Mouse (Mus musculus) forebrain, embryonic 10.5 days (tissue): Measurements from ENCODE around the gene Myo3b. TPM values are rescaled to one million over a fixed set of nuclear protein-coding genes. Genes with fewer than 3 reads are reported as not detected.

Experiments
- DNase-seq: peaks from one replicate; pipeline ENCODE4 v3.0.0-alpha.2; 2017; ENCODE audit warnings: low spot score; ENCODE audit errors: extremely low spot score
- H3K27ac ChIP-seq: fragments of 300-500 bp; sonication (generic); 2 replicates; pipeline ENCODE4 v1.5.1; 2016; ENCODE audit warnings: mild to moderate bottlenecking
- H3K27me3 ChIP-seq: fragments of 300-500 bp; sonication (generic); 2 replicates; pipeline ENCODE4 v1.6.1; 2016; ENCODE audit warnings: mild to moderate bottlenecking; ENCODE audit not compliant: poor library complexity, severe bottlenecking
- H3K36me3 ChIP-seq: fragments of 300-500 bp; sonication (generic); replicated peaks from 2 replicates; pipeline ENCODE4 v1.6.1; 2016; ENCODE audit warnings: mild to moderate bottlenecking, moderate library complexity
- H3K4me1 ChIP-seq: fragments of 300-500 bp; sonication (generic); 2 replicates; pipeline ENCODE4 v1.6.1; 2016
- H3K4me3 ChIP-seq: fragments of 300-500 bp; sonication (generic); 2 replicates; pipeline ENCODE4 v1.5.1; 2016; ENCODE audit warnings: mild to moderate bottlenecking, moderate library complexity
- H3K9me3 ChIP-seq: fragments of 300-500 bp; sonication (generic); 2 replicates; pipeline ENCODE4 v1.6.1; 2016; ENCODE audit warnings: mild to moderate bottlenecking, moderate library complexity
- WGBS: fragments of 180-500 bp; shearing (Covaris S2); methylation state at CpG from one replicate; pipeline ENCODE4 v1.1.7; 2016; 5-methylcytosine and 5-hydroxymethylcytosine counted together
- polyA plus RNA-seq: library from polyadenylated mRNA; unstranded; fragments of >200 nt; fragmentation: Nextera tagmentation; extraction: Ambion mirVana; gene quantifications from 2 replicates; pipeline ENCODE4 v1.2.1, GENCODE M21; 2016

Myo3b gene
- polyA plus RNA-seq, 1 experiment from 2014 or later = not detected

GRCm38 (mm10) chr2:70315125-70315524 is 276.2 kb downstream of the Myo3b start:
- Histone ChIP-seq H3K4me1 (peaks cover 22% of the 10 kb centered on the region), H3K27ac (no peak overlapping the region), H3K9me3 (no peaks in the 10 kb centered on the region), H3K27me3 (no peaks in the 10 kb centered on the region), H3K4me3 (no peak overlapping the region), H3K36me3 (no peaks in the 10 kb centered on the region)
- 82% methylated on average over 9 of the region's 9 CpGs for WGBS
- DNase-seq = no peak

DNA sequence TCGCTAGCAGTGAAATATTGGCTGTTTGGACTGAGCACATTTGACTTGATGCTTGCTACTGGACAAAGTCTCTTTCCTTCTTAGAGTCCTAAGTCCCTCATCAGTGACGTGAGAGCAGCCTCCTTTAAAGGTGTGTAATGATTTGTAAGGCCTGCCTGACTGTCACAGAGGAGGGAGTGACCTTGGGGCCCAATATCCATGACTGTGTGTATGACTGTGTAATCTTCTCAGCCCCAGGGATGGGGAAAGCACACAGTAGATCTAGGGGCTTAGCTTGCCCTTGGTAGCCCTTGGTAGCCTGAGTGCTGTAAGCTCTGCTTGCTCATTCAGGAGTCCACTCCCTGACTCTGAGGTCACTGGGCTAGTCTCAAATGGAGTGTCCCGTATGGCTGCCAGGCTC is 276.8 kb downstream of the Myo3b start:
- DNase-seq = no peak
- Histone ChIP-seq H3K27ac (no peak overlapping the region), H3K36me3 (no peaks in the 10 kb centered on the region), H3K27me3 (no peaks in the 10 kb centered on the region), H3K9me3 (no peaks in the 10 kb centered on the region), H3K4me3 (no peak overlapping the region), H3K4me1 (peaks cover 22% of the 10 kb centered on the region)
- 83% methylated on average over 3 of the region's 3 CpGs for WGBS

- H3K4me1 ChIP-seq = peaks cover 22% of the 10 kb centered on the region
- no peak overlapping the region for H3K27ac ChIP-seq
- no peak overlapping the region for H3K4me3 ChIP-seq
- no peak for DNase-seq
- H3K36me3 ChIP-seq = no peaks in the 10 kb centered on the region
- peaks cover 5% of the 10 kb centered on the region for H3K27me3 ChIP-seq
- 22% methylated on average over 6 of the region's 6 CpGs for WGBS
- H3K9me3 ChIP-seq = no peaks in the 10 kb centered on the region
These were observed 278.9 kb downstream of the Myo3b start for GRCm38 (mm10) chr2:70317850-70318249.

- 67% methylated on average over 5 of the region's 5 CpGs for WGBS
- no peak overlapping the region for H3K4me3 ChIP-seq
- no peaks in the 10 kb centered on the region for H3K36me3 ChIP-seq
- H3K4me1 ChIP-seq = peaks cover 22% of the 10 kb centered on the region
- no peaks in the 10 kb centered on the region for H3K9me3 ChIP-seq
- no peak overlapping the region for H3K27ac ChIP-seq
- DNase-seq = no peak
- H3K27me3 ChIP-seq = peaks cover 5% of the 10 kb centered on the region
These were observed 280.1 kb downstream of the Myo3b start for GRCm38 (mm10) chr2:70318861-70319555.

- WGBS = 84% methylated on average over 9 of the region's 9 CpGs
- Histone ChIP-seq H3K4me1 (peaks cover 18% of the 10 kb centered on the region), H3K4me3 (no peak overlapping the region), H3K27ac (no peak overlapping the region), H3K36me3 (no peaks in the 10 kb centered on the region), H3K27me3 (peaks cover 5% of the 10 kb centered on the region), H3K9me3 (no peaks in the 10 kb centered on the region)
- no peak for DNase-seq
These were observed 283.8 kb downstream of the Myo3b start for GRCm38 (mm10) chr2:70322767-70323166.

GRCm38 (mm10) chr2:70327602-70328001 is 288.7 kb downstream of the Myo3b start:
- H3K4me3 ChIP-seq = no peak overlapping the region
- no peak for DNase-seq
- H3K9me3 ChIP-seq = no peaks in the 10 kb centered on the region
- no peak overlapping the region for H3K27ac ChIP-seq
- no peaks in the 10 kb centered on the region for H3K36me3 ChIP-seq
- no peaks in the 10 kb centered on the region; the same call in 1 of the 2 replicates for H3K27me3 ChIP-seq
- WGBS = 89% methylated on average over 11 of the region's 11 CpGs
- H3K4me1 ChIP-seq = no peaks in the 10 kb centered on the region

GRCm38 (mm10) chr2:70332905-70333304 is 294.0 kb downstream of the Myo3b start:
- H3K27me3 ChIP-seq = peaks cover 10% of the 10 kb centered on the region; the same call in 1 of the 2 replicates
- no peak overlapping the region for H3K4me3 ChIP-seq
- no peak for DNase-seq
- 89% methylated on average over 6 of the region's 6 CpGs for WGBS
- H3K36me3 ChIP-seq = no peaks in the 10 kb centered on the region
- H3K9me3 ChIP-seq = no peaks in the 10 kb centered on the region
- H3K27ac ChIP-seq = no peak overlapping the region
- H3K4me1 ChIP-seq = peaks cover 11% of the 10 kb centered on the region

DNA sequence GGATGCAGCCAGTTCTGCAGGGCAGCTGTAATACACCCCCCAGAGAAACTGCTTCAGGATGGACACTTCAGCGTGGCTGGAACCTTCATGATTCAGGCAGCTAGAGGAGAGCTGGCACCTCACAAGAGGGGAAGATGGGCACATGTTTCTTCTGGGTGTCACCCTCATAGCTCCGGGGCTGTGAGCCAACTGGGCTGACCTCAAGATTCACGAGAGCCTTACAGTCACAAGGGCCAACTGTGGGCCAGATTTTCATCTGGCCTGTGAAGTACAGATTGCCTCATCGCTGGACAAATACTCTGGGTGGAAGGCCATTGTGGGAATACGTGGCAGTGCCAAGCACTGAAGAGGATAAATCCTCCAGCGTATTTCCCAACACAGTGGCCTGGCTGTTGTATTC is 294.6 kb downstream of the Myo3b start:
- H3K9me3 ChIP-seq = no peaks in the 10 kb centered on the region
- H3K4me1 ChIP-seq = peaks cover 15% of the 10 kb centered on the region
- no peak for DNase-seq
- H3K27ac ChIP-seq = no peak overlapping the region
- H3K36me3 ChIP-seq = no peaks in the 10 kb centered on the region
- no peak overlapping the region for H3K4me3 ChIP-seq
- 84% methylated on average over 6 of the region's 6 CpGs for WGBS
- peaks cover 10% of the 10 kb centered on the region; the same call in 1 of the 2 replicates for H3K27me3 ChIP-seq

DNA sequence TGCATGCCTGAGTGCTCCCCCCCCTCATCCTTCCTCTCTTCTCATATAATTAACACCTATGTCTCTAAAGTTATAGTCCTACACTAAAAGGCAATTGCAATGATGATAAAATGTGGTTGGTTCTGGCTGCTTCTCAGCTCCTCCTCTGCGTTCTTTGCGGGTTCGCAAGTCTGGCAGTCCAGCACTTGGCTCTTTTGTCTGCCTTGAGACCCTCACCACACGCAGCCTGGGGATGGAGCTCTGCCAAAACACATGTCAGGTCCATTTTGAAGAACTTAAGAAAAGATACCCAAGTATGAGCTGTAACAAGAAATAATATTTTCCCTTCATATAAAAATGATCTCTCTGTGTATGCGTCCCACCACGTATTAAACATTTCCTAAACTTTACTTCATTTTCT is 297.6 kb downstream of the Myo3b start:
- H3K27ac ChIP-seq = no peak overlapping the region
- H3K36me3 ChIP-seq = no peaks in the 10 kb centered on the region
- 87% methylated on average over 6 of the region's 6 CpGs for WGBS

GRCm38 (mm10) chr2:70337208-70337611 is 298.3 kb downstream of the Myo3b start:
- no peak overlapping the region for H3K4me3 ChIP-seq
- DNase-seq = peak; percentile 24
- WGBS = 70% methylated on average over 7 of the region's 7 CpGs

More for the DNA sequence above, 297.6 kb downstream of the Myo3b start:
- Histone ChIP-seq H3K9me3 (no peaks in the 10 kb centered on the region), H3K27me3 (peaks cover 10% of the 10 kb centered on the region; the same call in 1 of the 2 replicates), H3K4me3 (no peak overlapping the region), H3K4me1 (peaks cover 19% of the 10 kb centered on the region)
- DNase-seq = no peak

DNA sequence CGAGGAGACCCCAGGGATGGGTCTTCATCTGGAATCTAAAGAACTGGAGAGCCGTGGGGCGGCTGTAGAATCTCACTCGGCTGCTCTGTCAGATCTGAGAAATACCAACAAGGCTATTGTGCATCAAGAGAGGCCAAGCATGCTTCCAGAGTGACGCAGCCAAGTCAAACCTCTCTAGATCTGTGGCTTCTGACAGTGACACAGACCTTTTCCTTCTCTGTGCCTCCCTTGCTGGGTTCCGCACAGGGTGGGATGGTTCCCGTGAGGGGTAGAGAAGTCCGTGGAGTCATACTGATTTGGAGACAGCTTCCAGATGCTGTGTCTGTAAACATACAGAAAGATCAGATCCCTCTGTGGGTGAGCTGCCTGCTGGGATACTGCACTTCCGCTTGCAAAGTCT is 298.9 kb downstream of the Myo3b start:
- peaks cover 19% of the 10 kb centered on the region for H3K4me1 ChIP-seq
- no peak overlapping the region for H3K4me3 ChIP-seq
- DNase-seq = no peak
- H3K27ac ChIP-seq = 0 out of 2 replicates have a peak overlapping the region, but pooled peaks have one; percentile 30
- H3K9me3 ChIP-seq = no peaks in the 10 kb centered on the region
- no peaks in the 10 kb centered on the region for H3K36me3 ChIP-seq
- WGBS = 69% methylated on average over 9 of the region's 9 CpGs
- peaks cover 10% of the 10 kb centered on the region; the same call in 1 of the 2 replicates for H3K27me3 ChIP-seq

More at GRCm38 (mm10) chr2:70337208-70337611, 298.3 kb downstream of the Myo3b start:
- no peak overlapping the region for H3K27ac ChIP-seq
- no peaks in the 10 kb centered on the region for H3K9me3 ChIP-seq
- H3K36me3 ChIP-seq = no peaks in the 10 kb centered on the region
- peaks cover 19% of the 10 kb centered on the region for H3K4me1 ChIP-seq
- peaks cover 10% of the 10 kb centered on the region; the same call in 1 of the 2 replicates for H3K27me3 ChIP-seq

DNA sequence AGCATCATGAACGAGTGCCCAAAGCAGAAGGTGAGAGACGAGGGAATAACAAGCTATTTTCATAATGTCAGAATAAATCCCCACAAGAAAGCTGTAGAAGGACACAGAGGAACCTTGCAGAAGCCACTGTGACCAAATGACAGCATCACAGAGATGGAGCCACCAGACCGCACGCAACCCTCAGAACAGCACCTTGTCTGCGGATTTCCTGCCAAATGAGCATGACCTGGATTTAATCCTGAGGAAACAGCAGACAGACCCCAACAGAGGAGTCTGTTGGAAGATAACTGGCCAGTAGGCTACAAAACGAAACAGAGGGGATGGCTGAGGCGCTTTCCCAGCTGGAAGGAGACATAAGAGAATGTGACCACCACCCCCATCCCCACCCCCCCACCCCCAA is 300.1 kb downstream of the Myo3b start:
- peaks cover 19% of the 10 kb centered on the region for H3K4me1 ChIP-seq
- no peak overlapping the region for H3K27ac ChIP-seq
- H3K36me3 ChIP-seq = no peaks in the 10 kb centered on the region
- no peaks in the 10 kb centered on the region for H3K9me3 ChIP-seq
- H3K4me3 ChIP-seq = no peak overlapping the region
- no peak for DNase-seq
- WGBS = 81% methylated on average over 7 of the region's 7 CpGs
- peaks cover 3% of the 10 kb centered on the region; the same call in 1 of the 2 replicates for H3K27me3 ChIP-seq

DNA sequence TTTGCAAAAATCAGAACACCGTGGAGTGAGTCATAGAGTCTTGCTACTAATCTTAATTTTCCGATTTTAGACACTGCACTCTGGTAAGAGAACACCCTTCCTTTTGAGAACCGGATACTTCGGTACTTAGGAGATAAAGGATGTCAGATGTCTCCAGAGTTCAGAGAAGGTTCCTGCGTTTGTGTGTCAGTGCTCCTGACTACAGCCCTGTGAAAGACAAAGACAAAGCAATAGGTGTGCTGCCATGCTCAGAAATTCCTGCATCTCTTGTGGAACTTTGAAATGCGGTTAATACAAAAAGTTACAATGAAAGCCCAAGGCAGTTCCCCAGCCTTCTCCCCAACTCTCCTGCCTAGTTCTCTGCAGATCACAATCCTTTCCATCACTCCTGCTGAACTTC is 300.6 kb downstream of the Myo3b start:
- WGBS = 81% methylated on average over 6 of the region's 6 CpGs
- H3K36me3 ChIP-seq = no peaks in the 10 kb centered on the region
- H3K9me3 ChIP-seq = no peaks in the 10 kb centered on the region
- no peak overlapping the region for H3K4me3 ChIP-seq
- H3K27ac ChIP-seq = no peak overlapping the region
- peaks cover 19% of the 10 kb centered on the region for H3K4me1 ChIP-seq
- peaks cover 3% of the 10 kb centered on the region; the same call in 1 of the 2 replicates for H3K27me3 ChIP-seq
- DNase-seq = no peak
